Mouse (Mus musculus): ENCODE results near the gene Hoxa11.

Gene Hoxa11

GRCm38 (mm10) chr6:52265306-52265912 lies 19.8 kb upstream of the Hoxa11 start:
- no peak for DNase-seq (ENCODE audit: low spot score in 2 of 2)

DNA sequence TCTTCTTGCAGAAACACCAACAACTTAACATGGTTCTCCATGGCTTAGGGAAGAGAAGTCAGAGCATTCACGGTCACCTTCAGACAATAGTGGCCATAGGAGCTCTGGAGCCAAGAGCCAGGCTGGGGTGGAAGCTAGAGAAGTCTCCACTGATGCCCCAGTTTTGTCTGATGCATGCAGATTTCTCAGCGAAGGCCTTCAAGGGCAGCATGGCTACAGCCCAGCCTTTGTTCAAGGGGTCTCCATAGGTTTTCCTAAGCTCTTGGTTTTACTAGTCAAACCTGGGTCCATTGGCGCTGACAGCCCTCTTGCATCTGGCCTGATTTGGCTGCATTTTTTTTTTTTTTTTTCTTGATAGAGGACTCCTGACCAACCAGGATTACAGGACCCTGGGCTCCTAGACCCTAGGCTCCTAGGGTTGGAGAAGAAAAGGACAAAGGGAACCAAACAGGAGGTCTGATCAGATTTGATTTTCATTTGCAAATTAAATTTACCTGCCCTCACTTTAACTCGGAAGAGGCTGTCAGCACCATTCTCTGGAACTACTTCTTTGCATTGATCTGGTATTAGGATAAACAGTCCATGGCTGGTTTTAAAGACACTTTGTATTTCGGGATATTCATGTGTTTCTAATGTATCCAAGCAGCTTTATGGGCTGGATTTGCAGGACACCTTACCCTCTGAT lies 18.6 kb upstream of the Hoxa11 start:
- DNase-seq (ENCODE audit: low spot score in 2 of 2), result no peak

GRCm38 (mm10) chr6:52263321-52263585 lies 17.6 kb upstream of the Hoxa11 start:
- no peak for DNase-seq (ENCODE audit: low spot score in 2 of 2)

GRCm38 (mm10) chr6:52262463-52263320 lies 17.1 kb upstream of the Hoxa11 start:
- no peak for DNase-seq (ENCODE audit: low spot score in 2 of 2)

GRCm38 (mm10) chr6:52261751-52262462 lies 16.3 kb upstream of the Hoxa11 start:
- DNase-seq (ENCODE audit: low spot score in 2 of 2), result no peak

DNA sequence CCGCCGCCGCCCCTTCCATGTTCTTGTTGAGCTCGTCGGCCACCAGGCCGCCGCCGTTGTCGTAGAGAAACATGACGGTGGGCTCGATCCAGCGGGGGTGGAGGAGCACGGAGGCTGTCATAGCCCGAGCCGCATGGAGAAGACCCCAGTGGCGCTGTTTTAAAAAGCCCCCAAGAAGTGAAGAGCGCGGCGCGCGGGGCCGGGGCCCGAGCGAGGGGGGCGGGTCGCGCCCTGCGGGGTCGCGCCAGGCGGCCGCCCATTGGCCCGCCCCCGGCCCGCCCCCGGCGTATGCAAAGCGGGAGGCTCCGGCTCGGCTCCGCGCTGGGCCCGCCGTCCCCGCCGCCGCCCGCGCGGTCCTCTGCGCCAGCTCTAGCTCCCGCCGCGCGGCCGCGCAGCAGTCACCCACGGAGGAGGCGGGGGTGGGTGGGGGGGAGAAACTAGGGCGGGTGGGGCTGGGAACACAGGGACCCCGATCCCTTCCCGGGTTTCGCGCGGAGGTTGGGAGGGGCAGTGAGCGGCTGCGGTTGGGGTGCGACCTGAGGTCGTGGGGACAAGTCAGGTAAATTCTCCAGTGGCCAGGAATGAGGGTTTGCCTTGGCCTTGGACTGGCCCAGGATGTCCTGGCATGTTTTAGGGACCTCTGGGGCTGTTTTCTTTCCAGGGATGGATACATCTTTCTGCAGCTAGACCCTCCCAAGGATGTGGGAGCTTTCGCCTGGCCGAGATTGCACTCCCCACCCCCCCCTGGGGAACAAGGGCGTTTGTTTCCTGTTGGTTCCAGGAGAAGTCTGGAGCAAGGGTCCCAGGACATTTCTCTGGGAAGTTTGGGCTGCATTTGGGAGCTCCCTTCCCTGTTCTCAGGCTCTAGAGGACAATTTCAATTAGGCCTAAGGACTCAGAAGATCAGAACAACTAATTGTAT lies 15.3 kb upstream of the Hoxa11 start, which contains the start of gene Hoxa13:
Hoxa13 (minus strand) TSS at position 227 of the 922 bp plus-strand sequence.
- no peak for DNase-seq (ENCODE audit: low spot score in 2 of 2)

DNA sequence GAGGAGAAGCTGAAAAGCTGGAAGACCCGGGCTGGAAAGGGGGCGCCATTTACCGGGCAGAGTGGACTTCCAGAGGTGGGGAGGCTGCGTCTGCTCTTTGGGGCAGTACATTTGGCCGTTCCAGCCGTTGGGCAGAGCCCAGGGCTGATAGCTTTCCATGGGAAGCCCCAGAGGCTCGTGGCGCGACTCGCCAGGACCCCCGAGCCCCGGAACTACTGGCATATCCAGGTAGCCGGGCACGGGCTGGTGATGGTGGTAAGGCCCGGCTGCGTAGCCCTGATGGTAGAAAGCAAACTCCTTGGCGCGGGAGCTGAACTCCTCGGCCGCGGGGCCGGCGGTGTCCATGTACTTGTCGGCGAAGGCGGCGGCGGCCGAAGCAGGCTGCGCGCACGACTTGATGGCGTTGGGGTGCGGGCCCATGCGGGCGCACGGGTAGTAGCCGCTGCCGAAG lies 14.2 kb upstream of the Hoxa11 start:
- no peak for DNase-seq (ENCODE audit: low spot score in 2 of 2)

- no peak for DNase-seq (ENCODE audit: low spot score in 2 of 2)
Observed at GRCm38 (mm10) chr6:52259081-52259790, 13.6 kb upstream of the Hoxa11 start.

DNA sequence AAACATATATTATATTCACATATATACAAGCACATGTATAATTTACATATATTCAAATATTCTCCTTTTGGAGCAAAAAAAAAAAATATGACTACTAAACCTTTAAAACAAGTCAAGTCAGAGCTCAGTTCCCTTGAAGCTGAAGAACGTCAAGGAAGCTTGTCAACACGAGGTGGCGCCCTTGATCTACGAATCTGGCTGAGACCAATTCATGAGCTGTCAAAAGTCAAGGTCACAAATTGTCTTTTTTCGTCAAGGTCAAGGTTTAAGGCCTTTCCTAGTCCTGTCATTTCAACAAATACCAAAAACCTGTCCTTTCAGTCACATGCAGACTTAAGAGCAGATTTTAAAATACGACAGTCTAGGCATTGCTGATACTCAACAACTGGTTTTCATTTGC lies 11.3 kb upstream of the Hoxa11 start:
- DNase-seq (ENCODE audit: low spot score in 2 of 2), result peak; percentile 60 to 78

DNA sequence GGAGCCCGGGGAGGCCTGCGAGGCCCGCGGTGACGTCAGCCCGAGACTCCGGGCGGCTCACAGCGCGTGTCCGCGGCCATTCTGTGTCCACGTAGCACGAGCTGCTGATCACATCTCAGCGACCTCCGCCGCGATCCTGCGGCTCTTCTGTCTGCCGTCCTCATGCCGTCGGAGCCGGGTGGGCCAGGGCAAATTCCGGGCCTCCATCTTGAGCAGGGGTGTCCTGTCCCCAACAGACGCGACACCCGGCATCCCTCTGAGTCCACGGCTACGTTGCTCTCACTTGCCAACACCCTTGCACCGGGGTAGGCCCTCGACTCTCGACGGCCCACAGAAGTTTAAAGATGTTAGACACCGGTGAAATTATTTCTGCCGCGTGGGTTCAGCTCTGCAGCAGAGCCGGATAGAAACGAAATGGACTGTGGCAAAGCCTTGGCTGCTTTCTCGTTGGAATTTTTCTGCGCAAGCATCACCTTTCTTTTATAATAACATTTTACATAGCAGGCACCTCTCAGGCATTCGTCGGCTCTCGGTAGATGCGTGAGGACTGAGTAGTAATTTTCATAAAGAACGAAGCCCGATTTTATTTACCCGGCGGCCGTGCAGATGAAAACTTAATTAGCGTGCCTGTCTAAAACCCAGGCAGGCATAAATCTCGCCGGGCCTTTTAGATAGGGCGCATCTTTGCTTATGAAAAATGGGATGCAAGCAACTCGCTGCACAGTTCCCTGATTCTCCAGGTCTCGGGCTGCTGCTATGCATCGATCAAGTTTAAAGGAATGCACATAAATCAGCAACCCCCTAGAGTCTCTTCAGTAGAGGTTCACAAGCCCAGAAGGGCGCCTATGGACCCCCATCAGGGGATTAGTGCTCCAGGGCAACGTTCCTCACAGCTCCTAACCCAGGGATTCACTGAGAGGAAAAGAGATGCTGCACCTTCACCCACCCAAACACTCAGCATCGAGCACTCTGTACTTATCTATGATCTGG lies 8.2 kb upstream of the Hoxa11 start:
- peak in 1 of 2 experiments; percentile 13 for DNase-seq (ENCODE audit: low spot score in 2 of 2)

DNA sequence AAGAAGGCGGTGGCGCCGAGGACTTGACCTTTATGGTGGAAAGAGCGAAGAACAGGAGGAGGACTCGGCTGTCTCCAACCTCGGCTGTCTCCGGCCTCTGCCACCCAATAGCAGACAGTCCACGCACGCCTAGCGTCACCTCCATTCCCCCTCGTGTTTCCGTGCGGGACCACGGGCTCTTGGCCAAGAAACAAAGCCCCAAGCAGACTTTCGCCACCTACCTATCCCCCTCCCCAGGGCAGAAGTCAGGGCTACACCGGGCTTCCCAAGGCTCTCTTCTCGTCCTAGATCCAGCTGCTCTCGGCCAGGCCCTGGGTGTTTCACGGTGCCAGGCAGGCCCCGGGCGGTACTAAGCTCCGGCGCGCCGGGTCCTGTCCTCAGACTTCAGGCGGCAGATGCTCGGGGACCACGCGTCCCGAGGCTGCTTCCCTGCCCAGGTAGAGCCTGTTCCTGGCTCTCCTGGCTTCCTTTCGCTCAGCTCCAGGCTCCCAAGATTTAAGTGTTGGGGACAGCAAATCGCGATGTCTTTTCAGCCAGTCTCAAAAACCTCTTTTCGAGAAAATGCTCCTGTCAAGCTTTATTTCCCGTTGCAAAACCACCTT lies 7.3 kb upstream of the Hoxa11 start:
- DNase-seq (ENCODE audit: low spot score in 2 of 2), result no peak

DNA sequence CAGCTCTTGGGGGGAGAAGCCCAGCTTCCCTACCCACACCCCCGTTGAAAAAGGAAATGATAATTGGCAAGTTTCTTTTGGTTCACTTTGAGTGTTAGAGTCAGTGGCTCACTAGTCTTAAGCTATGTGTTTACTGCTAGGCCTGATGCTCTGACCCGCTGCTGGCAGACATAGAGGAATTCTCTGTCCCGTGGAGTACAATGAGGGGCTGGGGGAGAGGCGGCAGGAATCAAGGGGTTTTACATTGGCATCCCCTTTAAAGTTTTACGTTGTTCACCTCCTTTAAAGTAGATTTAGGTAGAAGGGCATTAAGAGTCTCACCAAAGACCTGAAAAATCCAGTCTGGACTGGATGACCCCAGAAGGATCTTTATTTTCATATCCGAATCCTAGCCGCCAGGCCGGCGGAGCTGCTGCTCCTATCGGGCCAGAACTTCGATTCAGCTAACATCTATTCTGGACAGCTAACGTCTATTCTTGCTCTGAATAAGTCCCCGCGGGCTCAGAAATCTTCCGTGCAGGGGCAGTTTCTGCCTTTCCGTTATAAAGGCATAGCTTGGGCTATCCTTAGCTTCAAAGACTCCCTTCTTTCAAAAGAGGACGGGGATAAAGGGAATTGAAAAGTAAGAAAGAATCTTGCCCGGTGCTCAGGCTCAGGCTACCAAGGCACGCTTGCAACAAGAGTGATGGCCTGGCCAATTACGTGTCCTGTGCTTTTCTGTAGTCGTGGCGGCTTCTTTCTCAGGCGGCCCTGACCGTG lies 6.6 kb upstream of the Hoxa11 start:
- DNase-seq (ENCODE audit: low spot score in 2 of 2), result no peak

- no peak for DNase-seq (ENCODE audit: low spot score in 2 of 2)
Observed at GRCm38 (mm10) chr6:52251177-52251879, 5.7 kb upstream of the Hoxa11 start.

GRCm38 (mm10) chr6:52249826-52250225 lies 4.2 kb upstream of the Hoxa11 start:
- no peak for DNase-seq (ENCODE audit: low spot score in 2 of 2)

DNA sequence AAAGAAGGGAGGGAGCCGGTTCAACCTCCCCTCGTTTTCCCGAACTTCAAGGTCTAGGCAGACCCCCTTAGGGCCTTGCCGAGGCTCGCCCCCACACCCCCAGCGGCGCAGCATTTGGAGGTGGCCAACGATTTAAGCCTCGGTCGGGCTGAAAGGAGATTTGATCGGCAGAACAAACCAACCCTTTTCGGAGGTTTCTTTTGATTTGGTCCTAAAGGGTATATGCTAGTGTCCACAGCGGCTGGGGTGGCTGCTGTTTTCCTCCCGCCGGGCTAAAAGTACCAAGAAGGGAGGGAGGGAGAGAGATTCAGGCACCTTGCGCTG lies 3.8 kb upstream of the Hoxa11 start:
- no peak for DNase-seq (ENCODE audit: low spot score in 2 of 2)

GRCm38 (mm10) chr6:52248638-52249414 lies 3.2 kb upstream of the Hoxa11 start:
- DNase-seq (ENCODE audit: low spot score in 2 of 2), result no peak
